Mouse (Mus musculus): Measurements from ENCODE around the gene Mas1. TPM values are rescaled to one million over a fixed set of nuclear protein-coding genes. Genes with fewer than 3 reads are reported as not detected.
A peak's percentile ranks its signal among the peaks of the same experiment; 100 is the strongest.
"Not testable (repeated sequence)": the region's sequence is repeated elsewhere in the genome, so short reads cannot be mapped to it uniquely, and the experiment has no call there.

Mas1 gene
- total and polyA plus RNA-seq, 2 experiments from 2014 or later: 1.5 to 2.4 TPM

DNA sequence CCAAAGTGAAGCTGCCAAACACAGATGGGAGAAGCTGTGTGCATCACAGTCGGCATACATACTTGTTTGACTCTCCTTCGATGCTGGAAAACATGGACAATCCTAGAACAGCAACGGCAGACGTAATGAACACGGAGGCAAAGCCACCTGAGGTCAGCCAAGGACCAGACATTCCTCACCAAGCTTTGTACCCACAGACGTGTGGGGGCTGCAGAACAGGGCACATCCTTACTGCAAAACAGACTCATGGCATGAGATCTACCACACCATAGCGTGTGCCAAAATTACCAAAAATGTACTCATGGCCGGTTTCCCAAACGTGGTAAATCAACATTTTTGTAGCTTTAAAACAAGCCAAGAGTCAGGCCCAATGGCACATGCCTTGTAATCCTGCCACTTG lies 38.5 kb upstream of the Mas1 start:
- TF ChIP-seq CTCF (IDR thresholded peaks at IDR 0.05; ENCODE audit: low read depth): no peak
- H3K9me3 ChIP-seq (ENCODE audit: low read length): no peaks in the 10 kb centered on the region
- no peak overlapping the region for H3K4me3 ChIP-seq (ENCODE audit: low read depth, low read length)
- no peaks in the 10 kb centered on the region for H3K27me3 ChIP-seq (ENCODE audit: insufficient read depth, low read length)
- ATAC-seq: no peak
- H3K36me3 ChIP-seq (ENCODE audit: insufficient read depth): peaks cover 28% of the 10 kb centered on the region
- H3K9ac ChIP-seq: no peak overlapping the region
- no peak overlapping the region for H3K27ac ChIP-seq (ENCODE audit: low read depth, low read length)
- H3K4me1 ChIP-seq (ENCODE audit: insufficient read depth): no peaks in the 10 kb centered on the region
- WGBS: 92% methylated on average over 9 of the region's 9 CpGs
- no peak overlapping the region for H3K4me2 ChIP-seq (ENCODE audit: low read depth)
- DNase-seq: no peak

GRCm38 (mm10) chr17:12905810-12906209 lies 37.9 kb upstream of the Mas1 start:
- Histone ChIP-seq H3K4me2 (ENCODE audit: low read depth) (no peak overlapping the region), H3K9ac (no peak overlapping the region), H3K36me3 (ENCODE audit: insufficient read depth) (peaks cover 24% of the 10 kb centered on the region), H3K27ac (ENCODE audit: low read depth, low read length) (no peak overlapping the region), H3K4me3 (ENCODE audit: low read depth, low read length) (no peak overlapping the region), H3K9me3 (ENCODE audit: low read length) (no peaks in the 10 kb centered on the region), H3K4me1 (ENCODE audit: insufficient read depth) (no peaks in the 10 kb centered on the region), H3K27me3 (ENCODE audit: insufficient read depth, low read length) (no peaks in the 10 kb centered on the region)
- no peak for TF ChIP-seq CTCF (IDR thresholded peaks at IDR 0.05; ENCODE audit: low read depth)
- DNase-seq (no peak), ATAC-seq (no peak)
- 93% methylated on average over 4 of the region's 4 CpGs for WGBS

DNA sequence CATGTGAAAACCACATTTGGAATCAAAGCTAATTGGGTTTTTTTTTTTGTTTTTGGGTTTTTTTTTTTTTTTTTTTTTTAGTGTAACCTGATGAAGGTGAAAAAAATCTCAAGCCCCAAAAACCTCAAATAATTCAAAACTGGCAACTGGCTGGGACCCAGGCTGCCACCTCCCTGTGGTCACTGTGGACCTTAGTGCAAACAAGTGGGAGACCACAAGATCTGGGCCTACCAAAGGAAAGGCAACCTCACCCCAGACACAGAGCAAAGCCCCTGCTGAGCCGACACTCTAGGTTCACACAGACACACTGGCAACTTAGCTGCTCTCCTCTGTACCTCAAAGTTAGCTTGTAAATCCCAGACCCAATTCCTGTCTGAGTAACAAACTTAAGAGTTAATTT lies 36.4 kb upstream of the Mas1 start:
- DNase-seq (no peak), ATAC-seq (no peak)
- H3K4me2 ChIP-seq (ENCODE audit: low read depth): no peak overlapping the region
- no peaks in the 10 kb centered on the region for H3K4me1 ChIP-seq (ENCODE audit: insufficient read depth)
- H3K27ac ChIP-seq (ENCODE audit: low read depth, low read length): no peak overlapping the region
- no peak for TF ChIP-seq CTCF (IDR thresholded peaks at IDR 0.05; ENCODE audit: low read depth)
- H3K9me3 ChIP-seq (ENCODE audit: low read length): no peaks in the 10 kb centered on the region
- no peak overlapping the region for H3K9ac ChIP-seq
- WGBS: 57% methylated on average over 1 of the region's 1 CpGs
- H3K27me3 ChIP-seq (ENCODE audit: insufficient read depth, low read length): no peaks in the 10 kb centered on the region
- peaks cover 17% of the 10 kb centered on the region for H3K36me3 ChIP-seq (ENCODE audit: insufficient read depth)
- H3K4me3 ChIP-seq (ENCODE audit: low read depth, low read length): no peak overlapping the region

DNA sequence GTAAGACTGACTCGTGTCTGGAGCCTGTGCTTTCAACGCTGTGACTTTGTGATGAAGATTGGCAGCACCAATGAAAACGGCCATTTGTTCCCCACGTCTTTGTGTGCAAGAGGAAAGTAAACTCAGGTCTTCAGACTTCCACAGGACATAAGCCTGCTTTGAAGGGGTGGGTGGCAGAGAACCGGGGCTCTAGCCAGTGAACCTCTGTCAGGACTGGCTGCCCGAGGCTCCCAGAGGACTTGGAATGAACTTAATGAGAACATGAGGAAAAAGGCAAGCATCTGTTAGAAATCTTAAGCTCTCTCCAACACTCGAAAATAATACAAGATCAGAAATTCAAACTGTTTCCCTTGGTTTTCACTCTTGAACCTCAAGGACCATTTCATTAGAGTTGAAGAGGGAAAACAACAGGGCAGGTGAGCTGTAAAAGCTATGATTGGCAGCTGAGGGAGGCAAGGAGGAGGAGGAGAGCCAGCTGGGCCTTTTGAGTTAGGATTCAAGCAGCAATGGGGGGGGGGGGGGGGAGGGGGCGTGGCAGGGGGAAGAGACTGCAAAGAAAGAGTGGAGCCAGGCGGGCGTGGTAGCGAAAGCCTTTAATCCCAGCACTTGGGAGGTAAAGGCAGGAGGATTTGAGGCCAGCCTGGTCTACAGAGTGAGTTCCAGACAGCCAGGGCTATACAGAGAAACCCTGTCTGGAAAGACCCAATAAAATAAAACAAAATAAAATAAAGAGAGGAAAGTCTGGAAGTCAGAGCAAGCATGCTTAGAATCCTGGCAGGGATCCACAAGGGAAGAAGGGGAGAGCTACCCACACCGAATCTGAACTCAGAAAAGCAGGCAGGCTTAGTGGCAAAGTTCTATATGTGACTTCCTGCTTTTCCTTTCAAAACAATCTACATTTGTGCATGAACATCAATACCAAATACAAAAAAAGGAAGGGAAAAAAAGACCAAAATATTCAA lies 35.7 kb upstream of the Mas1 start:
- H3K27me3 ChIP-seq (ENCODE audit: insufficient read depth, low read length): no peaks in the 10 kb centered on the region
- H3K36me3 ChIP-seq (ENCODE audit: insufficient read depth): peaks cover 17% of the 10 kb centered on the region
- no peaks in the 10 kb centered on the region for H3K9me3 ChIP-seq (ENCODE audit: low read length)
- ATAC-seq: no peak
- H3K9ac ChIP-seq: no peak overlapping the region
- H3K4me3 ChIP-seq (ENCODE audit: low read depth, low read length): no peak overlapping the region
- H3K27ac ChIP-seq (ENCODE audit: low read depth, low read length): peak overlapping the region; percentile 30; the same call in 1 of the 2 replicates
- DNase-seq: peak; percentile 10
- H3K4me1 ChIP-seq (ENCODE audit: insufficient read depth): no peaks in the 10 kb centered on the region
- no peak overlapping the region for H3K4me2 ChIP-seq (ENCODE audit: low read depth)
- WGBS: 9% methylated on average over 11 of the region's 12 CpGs
- TF ChIP-seq CTCF (IDR thresholded peaks at IDR 0.05; ENCODE audit: low read depth): no peak

- no peak for ATAC-seq
- 96% methylated on average over 6 of the region's 6 CpGs for WGBS
- TF ChIP-seq CTCF (IDR thresholded peaks at IDR 0.05; ENCODE audit: low read depth): no peak
Measured at GRCm38 (mm10) chr17:12902291-12902690, 34.3 kb upstream of the Mas1 start.

GRCm38 (mm10) chr17:12898607-12899006 lies 30.7 kb upstream of the Mas1 start:
- Histone ChIP-seq H3K4me2 (ENCODE audit: low read depth) (peak overlapping the region; percentile 28; the same call in 1 of the 2 replicates), H3K27ac (ENCODE audit: low read depth, low read length) (peak overlapping the region; percentile 81)
- H3K9ac ChIP-seq; H3K36me3 ChIP-seq (ENCODE audit: insufficient read depth); H3K4me1 ChIP-seq (ENCODE audit: insufficient read depth); H3K9me3 ChIP-seq (ENCODE audit: low read length); H3K4me3 ChIP-seq (ENCODE audit: low read depth, low read length); H3K27me3 ChIP-seq (ENCODE audit: insufficient read depth, low read length): not testable (repeated sequence)
- 20% methylated on average over 2 of the region's 2 CpGs for WGBS
- peak; percentile 49 for DNase-seq
- peak; percentile 49; the same call in 1 of the 2 replicates for ATAC-seq

More at GRCm38 (mm10) chr17:12902291-12902690, 34.3 kb upstream of the Mas1 start:
- Histone ChIP-seq H3K27ac (ENCODE audit: low read depth, low read length) (no peak overlapping the region), H3K9ac (no peak overlapping the region), H3K4me3 (ENCODE audit: low read depth, low read length) (no peak overlapping the region), H3K9me3 (ENCODE audit: low read length) (no peaks in the 10 kb centered on the region), H3K36me3 (ENCODE audit: insufficient read depth) (peaks cover 17% of the 10 kb centered on the region), H3K27me3 (ENCODE audit: insufficient read depth, low read length) (no peaks in the 10 kb centered on the region), H3K4me2 (ENCODE audit: low read depth) (no peak overlapping the region), H3K4me1 (ENCODE audit: insufficient read depth) (no peaks in the 10 kb centered on the region)
- DNase-seq: no peak

- no peaks in the 10 kb centered on the region for H3K9me3 ChIP-seq (ENCODE audit: low read length)
- H3K9ac ChIP-seq: no peak overlapping the region
- no peaks in the 10 kb centered on the region for H3K36me3 ChIP-seq (ENCODE audit: insufficient read depth)
- no peaks in the 10 kb centered on the region for H3K4me1 ChIP-seq (ENCODE audit: insufficient read depth)
- no peak overlapping the region for H3K4me2 ChIP-seq (ENCODE audit: low read depth)
- DNase-seq (peak; percentile 36), ATAC-seq (peak; percentile 56)
- WGBS: 86% methylated on average over 5 of the region's 5 CpGs
- no peaks in the 10 kb centered on the region for H3K27me3 ChIP-seq (ENCODE audit: insufficient read depth, low read length)
- H3K4me3 ChIP-seq (ENCODE audit: low read depth, low read length): no peak overlapping the region
- peak overlapping the region; percentile 51 for H3K27ac ChIP-seq (ENCODE audit: low read depth, low read length)
- no peak for TF ChIP-seq CTCF (IDR thresholded peaks at IDR 0.05; ENCODE audit: low read depth)
Measured at GRCm38 (mm10) chr17:12897674-12898073, 29.7 kb upstream of the Mas1 start.
